Mouse (Mus musculus) MEL (cell line): ENCODE data around the gene Sbk3. TPM values are rescaled to one million over a fixed set of nuclear protein-coding genes. Genes with fewer than 3 reads are reported as not detected.

ENCODE experiments used
- DNase-seq: peaks from one replicate; pipeline ENCODE4 v3.0.0; 2011; ENCODE audit warnings: low read depth, low spot score
- H3K27ac ChIP-seq: 2 replicates; pipeline ENCODE4 v1.5.1; 2012; ENCODE audit warnings: low read depth, mild to moderate bottlenecking, control low read depth, low read length, moderate library complexity; ENCODE audit not compliant: control insufficient read depth
- H3K27me3 ChIP-seq, 2 experiments: fragments of 150-350 bp in 1 of 2; sonication (generic) in 1 of 2; 2 replicates each; pipeline ENCODE4 v1.6.1; 2012; ENCODE audit warnings: low read length in 2 of 2, mild to moderate bottlenecking in 2 of 2, improper control_type of control experiment in 1 of 2, moderate library complexity in 1 of 2; ENCODE audit not compliant: insufficient read depth in 2 of 2, control insufficient read depth in 1 of 2
- H3K36me3 ChIP-seq, 2 experiments: 2 replicates each; pipeline ENCODE4 v1.6.1; 2012 to 2014; ENCODE audit warnings: low read length in 2 of 2, improper control_type of control experiment in 1 of 2, inconsistent platforms in 1 of 2, mild to moderate bottlenecking in 1 of 2; ENCODE audit not compliant: insufficient read depth in 2 of 2, control insufficient read depth in 1 of 2
- H3K4me1 ChIP-seq, 2 experiments: fragments of 150-350 bp in 1 of 2; sonication (generic) in 1 of 2; 2 replicates each; pipeline ENCODE4 v1.6.1; 2012; ENCODE audit warnings: low read length in 2 of 2, improper control_type of control experiment in 1 of 2, mild to moderate bottlenecking in 1 of 2; ENCODE audit not compliant: insufficient read depth in 2 of 2, control insufficient read depth in 1 of 2
- H3K4me3 ChIP-seq, 2 experiments: fragments of 150-350 bp in 1 of 2; sonication (generic) in 1 of 2; 2 replicates each; pipeline ENCODE4 v1.5.1; 2012; ENCODE audit warnings: low read depth in 2 of 2, low read length in 2 of 2, mild to moderate bottlenecking in 2 of 2, moderate library complexity in 2 of 2, control low read depth in 1 of 2, improper control_type of control experiment in 1 of 2; ENCODE audit not compliant: control insufficient read depth in 1 of 2, insufficient read depth in 1 of 2
- H3K79me2 ChIP-seq: 2 replicates; pipeline ENCODE4 v1.6.1; 2012; ENCODE audit warnings: mild to moderate bottlenecking, low read length, moderate library complexity; ENCODE audit not compliant: control insufficient read depth, poor library complexity, insufficient read depth
- H3K9ac ChIP-seq: 2 replicates; pipeline ENCODE4 v1.6.1; 2012; ENCODE audit warnings: low read depth, mild to moderate bottlenecking, control low read depth, low read length, moderate library complexity; ENCODE audit not compliant: control insufficient read depth, poor library complexity, severe bottlenecking
- H3K9me3 ChIP-seq: fragments of 150-350 bp; sonication (generic); replicated peaks from 2 replicates; pipeline ENCODE4 v1.6.1; 2012; ENCODE audit warnings: mild to moderate bottlenecking, low read length, improper control_type of control experiment, moderate library complexity; ENCODE audit not compliant: insufficient read depth
- BHLHE40 ChIP-seq: IDR thresholded peaks from 2 replicates; pipeline ENCODE4 v1.6.1; 2012; ENCODE audit warnings: low read depth, mild to moderate bottlenecking, inconsistent platforms, low read length, improper control_type of control experiment, borderline replicate concordance
- CHD1 ChIP-seq: IDR thresholded peaks from 2 replicates; pipeline ENCODE4 v1.6.1; 2012; ENCODE audit warnings: low read depth, mild to moderate bottlenecking, inconsistent platforms, low read length, improper control_type of control experiment
- E2F4 ChIP-seq: IDR thresholded peaks from 2 replicates; pipeline ENCODE4 v1.6.1; 2011; ENCODE audit warnings: low read depth, low read length, improper control_type of control experiment, borderline replicate concordance
- ELF1 ChIP-seq: IDR thresholded peaks from 2 replicates; pipeline ENCODE4 v1.6.1; 2014; ENCODE audit warnings: low read depth, mild to moderate bottlenecking, inconsistent platforms, low read length, improper control_type of control experiment, moderate library complexity
- ETS1 ChIP-seq: IDR thresholded peaks from 2 replicates; pipeline ENCODE4 v1.6.1; 2012; ENCODE audit warnings: low read depth, mild to moderate bottlenecking, inconsistent platforms, low read length, improper control_type of control experiment, moderate library complexity
- GATA1 ChIP-seq: IDR thresholded peaks from 2 replicates; pipeline ENCODE4 v1.6.1; 2011; ENCODE audit warnings: low read depth, low read length, improper control_type of control experiment
- MAFK ChIP-seq: IDR thresholded peaks from 2 replicates; pipeline ENCODE4 v1.6.1; 2011; ENCODE audit warnings: low read depth, mild to moderate bottlenecking, low read length, improper control_type of control experiment, borderline replicate concordance
- MAZ ChIP-seq: IDR thresholded peaks from 2 replicates; pipeline ENCODE4 v1.6.1; 2012; ENCODE audit warnings: low read depth, mild to moderate bottlenecking, inconsistent platforms, low read length, improper control_type of control experiment
- MXI1 ChIP-seq: IDR thresholded peaks from 2 replicates; pipeline ENCODE4 v1.6.1; 2011; ENCODE audit warnings: mild to moderate bottlenecking, low read depth, low read length, improper control_type of control experiment
- MYB ChIP-seq: IDR thresholded peaks from 2 replicates; pipeline ENCODE4 v1.6.1; 2011; ENCODE audit warnings: mild to moderate bottlenecking, low read depth, low read length, improper control_type of control experiment
- MYC ChIP-seq: IDR thresholded peaks from 2 replicates; pipeline ENCODE4 v1.6.1; 2011; ENCODE audit warnings: low read depth, mild to moderate bottlenecking, low read length, improper control_type of control experiment, moderate library complexity
- NELFE ChIP-seq: IDR thresholded peaks from 2 replicates; pipeline ENCODE4 v1.6.1; 2011; ENCODE audit warnings: low read depth, low read length, improper control_type of control experiment
- POLR2A ChIP-seq, 2 experiments: IDR thresholded peaks; 2 replicates each; pipeline ENCODE4 v1.6.1; 2011 to 2012; ENCODE audit warnings: low read length in 2 of 2, mild to moderate bottlenecking in 2 of 2, control low read depth in 1 of 2, improper control_type of control experiment in 1 of 2, low read depth in 1 of 2, moderate library complexity in 1 of 2; ENCODE audit not compliant: control insufficient read depth in 1 of 2, insufficient read depth in 1 of 2, poor library complexity in 1 of 2
- POLR2AphosphoS2 ChIP-seq: IDR thresholded peaks from 2 replicates; pipeline ENCODE4 v1.6.1; 2011; ENCODE audit warnings: low read length, improper control_type of control experiment
- RAD21 ChIP-seq: IDR thresholded peaks from 2 replicates; pipeline ENCODE4 v1.6.1; 2011; ENCODE audit warnings: mild to moderate bottlenecking, low read depth, low read length, improper control_type of control experiment
- RCOR1 ChIP-seq: IDR thresholded peaks from 2 replicates; pipeline ENCODE4 v1.6.1; 2012; ENCODE audit warnings: low read depth, mild to moderate bottlenecking, inconsistent platforms, low read length, improper control_type of control experiment
- SMC3 ChIP-seq: IDR thresholded peaks from 2 replicates; pipeline ENCODE4 v1.6.1; 2011; ENCODE audit warnings: low read depth, low read length, improper control_type of control experiment
- TAL1 ChIP-seq: IDR thresholded peaks from 2 replicates; pipeline ENCODE4 v1.6.1; 2012; ENCODE audit warnings: mild to moderate bottlenecking, inconsistent platforms, low read length, moderate library complexity, mixed read lengths
- TCF12 ChIP-seq: IDR thresholded peaks from 2 replicates; pipeline ENCODE4 v1.6.1; 2014; ENCODE audit warnings: low read depth, mild to moderate bottlenecking, inconsistent platforms, low read length, improper control_type of control experiment, moderate library complexity
- USF1 ChIP-seq: IDR thresholded peaks from 2 replicates; pipeline ENCODE4 v1.6.1; 2014; ENCODE audit warnings: low read depth, mild to moderate bottlenecking, inconsistent platforms, low read length, improper control_type of control experiment, moderate library complexity
- ZC3H11A ChIP-seq: IDR thresholded peaks from 2 replicates; pipeline ENCODE4 v1.6.1; 2012; ENCODE audit warnings: low read depth, mild to moderate bottlenecking, inconsistent platforms, low read length, improper control_type of control experiment
- ZKSCAN1 ChIP-seq: IDR thresholded peaks from 2 replicates; pipeline ENCODE4 v1.6.1; 2012; ENCODE audit warnings: low read depth, mild to moderate bottlenecking, inconsistent platforms, low read length, improper control_type of control experiment, moderate library complexity
- ZMIZ1 ChIP-seq: IDR thresholded peaks from 2 replicates; pipeline ENCODE4 v1.6.1; 2012; ENCODE audit warnings: low read depth, mild to moderate bottlenecking, inconsistent platforms, low read length, improper control_type of control experiment, moderate library complexity
- polyA plus RNA-seq, 2 experiments: library from polyadenylated mRNA; stranded (reverse) in 1 of 2; unstranded in 1 of 2; fragments of >175 nt in 1 of 2; fragments of >200 nt in 1 of 2; gene quantifications; 2 replicates each; pipeline versions ENCODE4 v1.2.1 to v1.2.4; 2012; ENCODE audit warnings: low replicate concordance in 2 of 2, low read depth in 1 of 2; ENCODE audit not compliant: insufficient read length in 2 of 2, insufficient read depth in 1 of 2, missing spikeins in 1 of 2
- total RNA-seq: library from RNA; depleted of rRNA; stranded (reverse); fragments of 300-350 nt; gene quantifications from 2 replicates; pipeline ENCODE4 v1.2.3, GENCODE M21; 2012

Sbk3 gene
- total and polyA plus RNA-seq, 3 experiments = not detected

GRCm38 (mm10) chr7:4957361-4957760, 13.6 kb downstream of the Sbk3 start:
- no peaks in the 10 kb centered on the region for H3K36me3 ChIP-seq
- H3K4me1 ChIP-seq = no peaks in the 10 kb centered on the region
- H3K4me3 ChIP-seq = no peak overlapping the region
- H3K9ac ChIP-seq = no peak overlapping the region
- TF ChIP-seq GATA1 (no peak), MAFK (no peak), TCF12 (no peak), ELF1 (no peak), CHD1 (no peak), RAD21 (no peak), ZMIZ1 (no peak), MAZ (no peak), ETS1 (no peak), SMC3 (no peak), POLR2A (IDR thresholded peaks at IDR 0.05; ENCODE audit: control insufficient read depth in 1 of 2, insufficient read depth in 1 of 2, low read depth in 1 of 2, low read length in 2 of 2, poor library complexity in 1 of 2) (no peak), USF1 (no peak)
- TF ChIP-seq, all 39 proteins: peak for 0
- Histone ChIP-seq H3K27me3 (peaks cover 0 to 1% of the 10 kb centered on the region in 2 experiments; a peak in 2 of 4 replicates), H3K79me2 (no peaks in the 10 kb centered on the region), H3K9me3 (no peaks in the 10 kb centered on the region), H3K27ac (no peak overlapping the region)
- DNase-seq = no peak

GRCm38 (mm10) chr7:4953815-4954445, 17.0 kb downstream of the Sbk3 start:
- Histone ChIP-seq H3K27ac (no peak overlapping the region), H3K9me3 (no peaks in the 10 kb centered on the region), H3K36me3 (no peaks in the 10 kb centered on the region), H3K79me2 (no peaks in the 10 kb centered on the region), H3K4me1 (no peaks in the 10 kb centered on the region), H3K27me3 (peaks cover 0 to 1% of the 10 kb centered on the region in 2 experiments; a peak in 2 of 4 replicates), H3K4me3 (no peak overlapping the region), H3K9ac (no peak overlapping the region)
- no peak for DNase-seq
- TF ChIP-seq ETS1 (no peak), RCOR1 (no peak), GATA1 (no peak), POLR2AphosphoS2 (no peak), TAL1 (no peak), MYC (no peak), E2F4 (no peak), ZC3H11A (no peak), ZKSCAN1 (no peak), MAFK (no peak), NELFE (no peak), MYB (no peak), MXI1 (no peak), USF1 (no peak), BHLHE40 (no peak), ZMIZ1 (no peak)
